Mouse (Mus musculus) forebrain, embryonic 11.5 days (tissue): ENCODE data around the gene Olfr747. TPM values are rescaled to one million over a fixed set of nuclear protein-coding genes. Genes with fewer than 3 reads are reported as not detected.

Source experiments
- polyA plus RNA-seq: library from polyadenylated mRNA; unstranded; fragments of >200 nt; fragmentation: Nextera tagmentation; extraction: Ambion mirVana; gene quantifications from 2 replicates; pipeline ENCODE4 v1.2.1, GENCODE M21; 2014

Gene Olfr747
- polyA plus RNA-seq, 1 experiment from 2014 or later = not detected

Other genes with a start within 250 kb of the Olfr747 start
- not detected in 2 replicates for gene Olfr740, start 247.7 kb downstream of the Olfr747 start, polyA plus RNA-seq
- not detected in 2 replicates for gene Olfr741, start 220.5 kb downstream of the Olfr747 start, polyA plus RNA-seq
- not detected in 2 replicates for gene Olfr742, start 189.6 kb downstream of the Olfr747 start, polyA plus RNA-seq
- gene Olfr743, start 171.4 kb downstream of the Olfr747 start, polyA plus RNA-seq = not detected in 2 replicates
- gene Olfr744, start 78.3 kb downstream of the Olfr747 start, polyA plus RNA-seq = not detected in 2 replicates
- gene Olfr745, start 53.8 kb downstream of the Olfr747 start, polyA plus RNA-seq = not detected in 2 replicates
- not detected in 2 replicates for gene Olfr746, start 46.1 kb downstream of the Olfr747 start, polyA plus RNA-seq
- not detected in 2 replicates for gene Olfr748, start 14.2 kb upstream of the Olfr747 start, polyA plus RNA-seq
- gene Olfr749, start 51.9 kb upstream of the Olfr747 start, polyA plus RNA-seq = not detected in 2 replicates
- 101 and 109 TPM in 2 replicates for gene Ttc5, start 92.3 kb upstream of the Olfr747 start, polyA plus RNA-seq
- not detected in 2 replicates for gene Ccnb1ip1, start 114.5 kb upstream of the Olfr747 start, polyA plus RNA-seq
- 73.9 and 87.7 TPM in 2 replicates for gene Parp2, start 114.6 kb upstream of the Olfr747 start, polyA plus RNA-seq
- 4.4 and 5.2 TPM in 2 replicates for gene Tep1, start 177.4 kb upstream of the Olfr747 start, polyA plus RNA-seq
- 0.16 and 0.21 TPM in 2 replicates for gene Klhl33, start 204.3 kb upstream of the Olfr747 start, polyA plus RNA-seq
- 158 and 179 TPM in 2 replicates for gene Osgep, start 231.7 kb upstream of the Olfr747 start, polyA plus RNA-seq
- 399 and 410 TPM in 2 replicates for gene Apex1, start 231.8 kb upstream of the Olfr747 start, polyA plus RNA-seq
- 54.4 and 67.3 TPM in 2 replicates for gene Pip4p1, start 237.7 kb upstream of the Olfr747 start, polyA plus RNA-seq
- 64.9 and 69.6 TPM in 2 replicates for gene Pnp, start 237.9 kb upstream of the Olfr747 start, polyA plus RNA-seq